Mouse (Mus musculus) layer of hippocampus, adult 9-11 months (tissue): ENCODE results near the gene Add3.

Experiments
- DNase-seq: peaks from one replicate; pipeline ENCODE4 v3.0.0; 2022

Gene Add3

GRCm38 (mm10) chr19:53140044-53140803, at the start of gene Add3:
TSS of gene Add3 (plus strand) at chr19:53140443.
- peak; percentile 66 for DNase-seq

- DNase-seq, result no peak
These were observed 49.6 kb upstream of the Add3 start for GRCm38 (mm10) chr19:53090677-53091076.

GRCm38 (mm10) chr19:53092251-53092650, 48.0 kb upstream of the Add3 start:
- no peak for DNase-seq

- no peak for DNase-seq
These were observed 46.9 kb upstream of the Add3 start for GRCm38 (mm10) chr19:53093294-53093693.

DNA sequence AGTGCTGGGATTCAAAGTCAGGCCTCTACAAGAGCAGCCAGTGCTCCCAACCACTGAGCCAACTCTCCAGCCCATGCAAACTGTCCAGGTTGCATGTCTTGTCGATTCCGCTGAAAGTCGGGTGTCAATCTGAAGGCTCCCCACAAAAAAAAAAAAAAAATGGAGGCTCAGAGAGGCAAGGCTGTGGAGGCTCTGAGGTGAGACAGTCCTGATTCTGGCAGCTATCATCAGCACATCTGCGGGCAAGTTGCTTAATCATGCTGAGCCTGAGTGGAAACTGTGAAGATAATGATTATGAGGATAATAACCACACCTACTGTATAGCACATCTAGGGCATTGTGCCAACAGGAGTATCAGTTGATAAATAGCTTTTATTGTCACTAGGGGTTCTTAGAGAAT, 45.6 kb upstream of the Add3 start:
- no peak for DNase-seq

- no peak for DNase-seq
These were observed 38.6 kb upstream of the Add3 start for GRCm38 (mm10) chr19:53101374-53102300.

DNA sequence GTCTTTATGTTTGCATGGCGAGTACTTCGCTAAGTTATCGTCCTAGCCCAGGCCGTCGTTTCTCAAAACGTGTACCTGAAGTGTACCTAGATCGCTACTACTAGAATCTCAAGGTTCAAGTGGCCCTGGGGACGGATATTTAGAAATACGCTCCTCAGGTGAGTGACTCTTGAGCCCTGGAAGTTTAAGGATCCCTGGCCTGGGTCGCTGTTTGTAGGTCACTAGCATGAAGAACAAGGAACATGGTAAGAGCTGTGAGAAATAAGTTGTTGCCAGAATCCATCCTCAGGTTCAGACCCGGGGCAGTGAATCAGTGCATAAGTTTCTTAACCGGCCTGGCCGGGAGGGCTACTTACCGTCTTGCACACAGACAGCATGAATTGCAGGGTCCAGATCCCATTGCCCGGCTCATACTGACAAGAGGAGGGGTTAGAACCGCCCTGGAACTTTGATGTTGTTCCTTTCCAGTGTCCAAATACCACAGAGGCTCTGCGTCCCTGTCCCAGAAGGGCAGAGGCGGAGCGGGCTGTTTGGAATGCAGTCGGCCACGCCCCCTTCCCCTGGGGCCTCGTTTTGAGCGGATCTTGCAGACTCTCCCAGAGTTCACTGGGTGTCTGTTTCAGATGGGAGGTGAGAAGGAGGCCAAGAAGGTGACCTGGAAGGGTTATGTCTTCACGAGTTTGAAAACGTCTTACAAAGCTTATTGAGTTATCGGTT, 34.7 kb upstream of the Add3 start:
- no peak for DNase-seq

GRCm38 (mm10) chr19:53106952-53107351, 33.3 kb upstream of the Add3 start:
- peak; percentile 68 for DNase-seq

GRCm38 (mm10) chr19:53107361-53108247, 32.6 kb upstream of the Add3 start:
- no peak for DNase-seq

GRCm38 (mm10) chr19:53111996-53112590, 28.1 kb upstream of the Add3 start:
- DNase-seq, result no peak

- DNase-seq, result no peak
These were observed 20.9 kb upstream of the Add3 start for GRCm38 (mm10) chr19:53119255-53119795.

DNA sequence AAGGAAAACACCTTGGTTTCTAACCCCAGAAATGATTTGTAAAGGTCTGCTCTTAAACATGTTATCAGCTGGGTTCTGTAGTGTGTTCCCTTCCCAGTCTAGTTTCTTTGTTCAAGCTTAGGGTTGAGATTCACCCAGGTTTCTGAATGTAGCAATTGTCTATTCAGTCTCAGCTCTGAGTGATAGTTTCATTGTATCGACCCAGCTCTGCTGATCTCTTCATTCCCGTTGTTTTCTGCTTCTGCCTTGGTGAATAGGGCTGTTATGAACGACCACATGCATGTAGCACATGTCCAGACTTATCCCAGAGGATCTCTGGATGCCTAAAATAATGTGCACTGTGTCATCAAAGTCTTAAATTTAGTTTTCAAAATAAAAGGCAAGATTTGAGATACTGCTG, 19.8 kb upstream of the Add3 start:
- no peak for DNase-seq

GRCm38 (mm10) chr19:53122641-53123241, 17.5 kb upstream of the Add3 start:
- DNase-seq, result no peak

GRCm38 (mm10) chr19:53123301-53123700, 16.9 kb upstream of the Add3 start:
- no peak for DNase-seq

DNA sequence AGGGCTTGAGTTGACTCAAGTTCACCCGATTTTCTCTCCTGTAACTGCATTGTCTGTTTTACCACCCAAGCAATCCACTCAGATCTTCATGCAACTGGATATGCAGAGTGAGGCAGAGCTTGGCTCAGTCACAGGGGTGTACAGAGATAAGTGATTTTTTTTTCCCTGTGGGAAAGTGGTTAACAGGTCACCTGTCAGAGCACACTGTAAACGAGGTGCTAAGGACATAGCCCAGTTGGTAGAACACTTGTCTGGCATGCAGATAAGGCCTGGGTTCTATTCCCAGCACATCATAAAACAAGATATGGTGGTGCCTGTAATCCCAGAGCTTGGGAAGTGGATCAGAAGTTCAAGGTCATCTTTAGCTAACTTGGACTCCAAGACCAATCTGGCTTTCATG, 14.6 kb upstream of the Add3 start:
- DNase-seq, result no peak

GRCm38 (mm10) chr19:53126546-53126945, 13.7 kb upstream of the Add3 start:
- DNase-seq, result no peak

- no peak for DNase-seq
These were observed 12.6 kb upstream of the Add3 start for GRCm38 (mm10) chr19:53127320-53128291.

DNA sequence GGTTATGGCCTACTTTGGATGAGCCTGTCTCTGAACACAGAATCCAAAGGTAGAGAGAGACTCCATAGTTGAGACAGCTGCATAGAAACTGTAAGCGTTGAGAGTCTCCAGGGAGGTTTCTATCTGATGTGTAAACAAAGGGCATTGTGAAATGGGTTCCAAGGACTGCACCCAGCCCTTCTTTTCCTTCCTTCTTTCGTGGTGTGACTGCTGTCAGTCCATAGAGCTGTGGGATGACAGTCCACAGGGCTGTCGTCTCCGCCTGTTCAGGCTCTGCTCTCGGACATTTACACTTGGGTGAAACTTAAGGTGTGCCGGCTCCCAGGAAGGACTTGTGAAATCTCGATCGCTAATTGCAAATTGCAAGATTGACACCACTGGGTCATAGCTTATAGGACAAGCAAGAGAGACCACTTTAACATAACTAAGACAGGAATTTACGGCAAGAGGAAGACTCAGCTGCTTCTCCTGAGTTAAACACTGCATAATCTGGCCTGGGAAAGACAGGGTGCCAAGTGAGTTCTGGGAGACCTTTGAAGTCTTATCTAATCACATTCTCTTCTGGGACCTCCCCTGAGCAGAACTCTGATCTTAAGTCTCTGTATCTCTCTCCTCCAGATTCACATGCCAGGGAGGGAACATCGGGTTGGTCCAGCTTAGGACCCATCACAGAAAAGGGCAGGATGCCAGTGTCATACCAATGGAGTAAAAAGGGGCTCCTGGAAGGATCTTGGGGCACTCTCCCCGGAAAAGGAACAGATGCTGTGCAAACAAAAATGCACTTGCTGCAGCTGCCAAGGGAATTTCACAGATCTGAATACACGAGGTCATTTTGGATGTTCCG, 11.5 kb upstream of the Add3 start:
- DNase-seq, result no peak
